In the genomic region with DNA sequence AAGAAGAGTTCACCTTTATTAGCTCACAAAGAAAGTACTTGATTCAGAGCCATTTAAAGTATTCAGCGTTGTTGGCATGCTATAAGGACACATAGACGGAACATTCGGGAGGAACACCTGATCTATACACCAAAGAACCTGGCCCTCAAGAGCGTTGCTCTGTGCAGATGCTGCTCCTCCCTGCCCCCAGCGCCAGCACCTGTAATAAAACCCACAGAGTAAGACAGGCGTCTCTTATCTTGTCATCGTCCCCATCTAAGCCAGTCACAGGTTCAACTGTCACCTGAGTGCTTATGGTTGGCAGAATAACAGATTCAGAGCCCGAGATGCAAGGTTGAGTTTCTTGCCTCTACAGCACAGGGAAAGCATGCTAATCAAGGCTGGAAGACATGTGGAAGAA, we compare ENCODE assay signal across 27 mouse cellular contexts. TPM values are rescaled to one million over a fixed set of nuclear protein-coding genes. Genes with fewer than 3 reads are reported as not detected.
DNase-seq lines count a peak whose midpoint lies in the region; ATAC-seq lines count a peak whose summit lies in the region.
"Had no signal": no experiment of that assay in that cellular context is flagged by ENCODE, and none has a peak within 500 bp of the region (broad histone marks: within the 10 kb centered on the region; RNA-seq: fewer than 3 reads in every experiment).

No protein-coding gene starts in this region.

- no peak for DNase-seq in heart, adult 8-10 months (ENCODE audit: low spot score)
- DNase-seq in naive thymus-derived CD4-positive, alpha-beta T cell, adult 2 months (ENCODE audit: low read depth), result peak; percentile 59
- peak; percentile 64 for DNase-seq in thymus, postnatal 14 days
- DNase-seq in c-Kit-positive CD71-positive TER-119-positive erythroid progenitor cells, embryonic 14.5 days (ENCODE audit: low spot score), result no peak
- DNase-seq in adrenal gland, postnatal 25 days, result no peak
- DNase-seq: adrenal gland, adult 2 months; adrenal gland, postnatal 36 days; cerebellum, adult 11 months; cerebellum, adult 2 months; cerebellum, adult 9-11 months; cerebellum, postnatal 25 days; forebrain, postnatal 0 days; gastrocnemius, adult 2 months; gastrocnemius, postnatal 14 days; heart, adult 11 months; heart, postnatal 36 days had no signal

- no peaks in the 10 kb centered on the region for H3K9me3 ChIP-seq in heart, embryonic 16.5 days (replicated peaks; ENCODE audit: control insufficient read depth, low read length)
- no peaks in the 10 kb centered on the region for H3K9me3 ChIP-seq in kidney, embryonic 16.5 days (ENCODE audit: low read length)
- H3K9me3 ChIP-seq: embryonic facial prominence, embryonic 12.5 days; embryonic facial prominence, embryonic 15.5 days; heart, embryonic 13.5 days; hindbrain, embryonic 10.5 days; hindbrain, embryonic 13.5 days had no signal

- H3K4me2 ChIP-seq in heart, embryonic 16.5 days (ENCODE audit: low read depth, low read length), result no peak overlapping the region
- no peak overlapping the region for H3K4me2 ChIP-seq in kidney, embryonic 16.5 days (replicated peaks; ENCODE audit: low read depth, low read length)
- H3K4me2 ChIP-seq: embryonic facial prominence, embryonic 12.5 days; embryonic facial prominence, embryonic 15.5 days; heart, embryonic 13.5 days; hindbrain, embryonic 13.5 days had no signal

- H3K9ac ChIP-seq in heart, embryonic 16.5 days (ENCODE audit: low read length), result no peak overlapping the region
- H3K9ac ChIP-seq in kidney, embryonic 16.5 days (replicated peaks; ENCODE audit: low read length), result no peak overlapping the region
- H3K9ac ChIP-seq: embryonic facial prominence, embryonic 12.5 days; embryonic facial prominence, embryonic 15.5 days; forebrain, postnatal 0 days; heart, embryonic 13.5 days; hindbrain, embryonic 13.5 days had no signal

- no peaks in the 10 kb centered on the region for H3K27me3 ChIP-seq in heart, embryonic 16.5 days (ENCODE audit: control insufficient read depth, insufficient read depth, low read length)
- no peaks in the 10 kb centered on the region for H3K27me3 ChIP-seq in kidney, embryonic 16.5 days (ENCODE audit: insufficient read depth, low read length)
- H3K27me3 ChIP-seq: embryonic facial prominence, embryonic 12.5 days; embryonic facial prominence, embryonic 15.5 days; heart, embryonic 13.5 days; hindbrain, embryonic 13.5 days had no signal

- peaks cover 9% of the 10 kb centered on the region for H3K4me1 ChIP-seq in heart, embryonic 16.5 days (ENCODE audit: control insufficient read depth, insufficient read depth, low read length)
- H3K4me1 ChIP-seq in kidney, embryonic 16.5 days (ENCODE audit: insufficient read depth, low read length), result no peaks in the 10 kb centered on the region
- H3K4me1 ChIP-seq: embryonic facial prominence, embryonic 12.5 days; hindbrain, embryonic 13.5 days had no signal

- ATAC-seq in heart, embryonic 16.5 days (replicated peaks; ENCODE audit: extremely low read depth, insufficient read depth, low FRiP score), result peak; percentile 59
- ATAC-seq in kidney, embryonic 16.5 days (ENCODE audit: low FRiP score, low TSS enrichment), result no peak
- ATAC-seq: forebrain, embryonic 14.5 days; forebrain, postnatal 0 days; hindbrain, embryonic 16.5 days; inflammation-experienced regulatory T-cells, adult 6 months; intestine, embryonic 16.5 days had no signal

- H3K4me3 ChIP-seq in heart, embryonic 16.5 days (ENCODE audit: low read length), result no peak overlapping the region
- H3K4me3 ChIP-seq in kidney, embryonic 16.5 days (ENCODE audit: low read length), result no peak overlapping the region
- H3K4me3 ChIP-seq: embryonic facial prominence, embryonic 12.5 days; embryonic facial prominence, embryonic 15.5 days; gastrocnemius, adult 2 months; heart, embryonic 13.5 days; hindbrain, embryonic 10.5 days; hindbrain, embryonic 13.5 days had no signal

- no peak overlapping the region for H3K27ac ChIP-seq in heart, embryonic 16.5 days (ENCODE audit: low read length)
- H3K27ac ChIP-seq in kidney, embryonic 16.5 days (ENCODE audit: low read length), result no peak overlapping the region
- H3K27ac ChIP-seq: embryonic facial prominence, embryonic 12.5 days; embryonic facial prominence, embryonic 15.5 days; gastrocnemius, adult 2 months; heart, embryonic 13.5 days; hindbrain, embryonic 10.5 days; hindbrain, embryonic 13.5 days had no signal

- no peaks in the 10 kb centered on the region for H3K36me3 ChIP-seq in heart, embryonic 16.5 days (ENCODE audit: control insufficient read depth, insufficient read depth)
- H3K36me3 ChIP-seq in kidney, embryonic 16.5 days (ENCODE audit: insufficient read depth, low read length), result no peaks in the 10 kb centered on the region
- H3K36me3 ChIP-seq: embryonic facial prominence, embryonic 12.5 days; embryonic facial prominence, embryonic 15.5 days; heart, embryonic 13.5 days; hindbrain, embryonic 10.5 days; hindbrain, embryonic 13.5 days had no signal

- WGBS in heart, embryonic 16.5 days, result 76% methylated on average over 8 of the region's 8 CpGs
- 81% methylated on average over 8 of the region's 8 CpGs for WGBS in kidney, embryonic 16.5 days

RNA-seq across cellular contexts. Expression of gene Rpia, which starts 23.4 kb away (rescaled TPM):
- polyA plus RNA-seq in heart, embryonic 16.5 days (2015; fragmentation: Nextera tagmentation; extraction: Ambion mirVana), result 1.1 and 1.6 TPM in 2 replicates
- 10 to 100 TPM; 11.6 to 15.0 (median 13.4) TPM for total RNA-seq in heart, adult 8-10 months (2022)
- polyA plus RNA-seq in kidney, embryonic 16.5 days (2015; fragmentation: Nextera tagmentation; extraction: Ambion mirVana), result 2.3 and 3.0 TPM in 2 replicates
- 22.0 and 26.2 TPM in 2 replicates for total RNA-seq in adrenal gland, postnatal 25 days (2021)

RNA-seq across cellular contexts. Expression of gene Eif2ak3, which starts 28.8 kb away (rescaled TPM):
- 6.3 and 6.5 TPM in 2 replicates for polyA plus RNA-seq in heart, embryonic 16.5 days (2015; fragmentation: Nextera tagmentation; extraction: Ambion mirVana)
- 1 to 10 TPM; 6.3 to 8.9 (median 7.6) TPM for total RNA-seq in heart, adult 8-10 months (2022)
- polyA plus RNA-seq in kidney, embryonic 16.5 days (2015; fragmentation: Nextera tagmentation; extraction: Ambion mirVana), result 11.9 and 12.2 TPM in 2 replicates
- 19.1 and 22.6 TPM in 2 replicates for total RNA-seq in adrenal gland, postnatal 25 days (2021)

Comparison
In these comparisons a context has a peak if more than half of its experiments do, and no peak if none do; other contexts are left out.
1. DNase-seq: peak in naive thymus-derived CD4-positive, alpha-beta T cell, adult 2 months (single experiment) and thymus, postnatal 14 days (single experiment); none in heart, adult 8-10 months (single experiment), c-Kit-positive CD71-positive TER-119-positive erythroid progenitor cells, embryonic 14.5 days (single experiment) and adrenal gland, postnatal 25 days (single experiment).